Mouse (Mus musculus) common myeloid progenitor, adult 5-6 weeks (primary cell): ENCODE measurements around the gene Ptpa. TPM values are rescaled to one million over a fixed set of nuclear protein-coding genes. Genes with fewer than 3 reads are reported as not detected.
A peak's percentile ranks its signal among the peaks of the same experiment; 100 is the strongest.
"Not testable (repeated sequence)": the region's sequence is repeated elsewhere in the genome, so short reads cannot be mapped to it uniquely, and the experiment has no call there.

ENCODE experiments used
- ATAC-seq: replicated peaks from 2 replicates; pipeline ENCODE4 v1.8.0; 2016; ENCODE audit warnings: low read depth, mild to moderate bottlenecking, moderate TSS enrichment, inconsistent platforms; ENCODE audit not compliant: poor library complexity, severe bottlenecking
- total RNA-seq: library from RNA; stranded (forward); fragments of 200-1000, 187-1606 nt; gene quantifications from 2 replicates; pipeline ENCODE4 v1.2.3, GENCODE M21; 2017

Ptpa gene
- total RNA-seq, 1 experiment from 2014 or later = 76.0 TPM

GRCm38 (mm10) chr2:30401581-30401980 lies 14.3 kb upstream of the Ptpa start:
- no peak for ATAC-seq

- ATAC-seq = no peak
These were observed 13.4 kb upstream of the Ptpa start for GRCm38 (mm10) chr2:30402351-30402826.

DNA sequence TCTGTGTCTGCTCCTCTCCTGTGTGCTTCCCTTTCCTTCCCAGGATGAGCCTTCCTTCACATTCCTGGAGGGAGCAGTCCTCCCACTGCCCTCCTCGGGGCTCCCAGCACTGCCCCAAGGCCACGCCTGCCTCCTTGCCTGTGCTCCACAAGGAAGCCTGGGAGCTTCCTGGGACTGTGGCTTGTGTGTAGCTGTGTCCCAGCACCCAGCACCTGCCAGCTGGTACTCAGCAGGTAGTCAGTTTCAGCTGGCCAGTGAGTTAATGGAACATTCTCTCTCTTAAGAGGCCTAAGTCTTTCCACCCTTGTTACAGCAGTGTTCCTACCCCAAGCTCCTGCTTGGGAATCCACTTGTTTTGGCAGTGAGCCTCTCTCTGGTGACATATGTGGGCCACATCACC lies 13.0 kb upstream of the Ptpa start:
- ATAC-seq = no peak

GRCm38 (mm10) chr2:30403870-30404269 lies 12.0 kb upstream of the Ptpa start:
- no peak for ATAC-seq

GRCm38 (mm10) chr2:30407221-30407620 lies 8.6 kb upstream of the Ptpa start:
- 0 out of 2 replicates have a peak, but pooled peaks have one; percentile 8 for ATAC-seq

DNA sequence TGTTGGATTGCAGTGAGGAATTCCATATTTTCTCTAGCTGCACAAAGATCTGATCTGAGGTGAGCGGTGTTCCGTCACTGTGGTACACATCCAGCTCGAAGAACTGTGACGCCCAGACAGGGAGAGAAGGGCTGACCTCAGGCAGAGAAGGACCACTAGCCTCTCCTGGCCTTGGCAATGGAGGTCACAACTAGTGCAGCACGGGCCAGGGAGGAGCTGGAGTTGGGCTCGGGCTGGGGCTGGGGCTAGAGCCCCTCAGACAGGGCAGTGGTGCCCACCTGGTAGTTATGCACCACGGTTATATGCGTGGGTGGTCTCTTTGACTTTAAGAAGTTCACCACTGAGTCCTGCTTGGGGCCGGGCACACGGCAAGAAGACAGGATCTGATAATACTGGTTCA lies 8.1 kb upstream of the Ptpa start:
- ATAC-seq = no peak

DNA sequence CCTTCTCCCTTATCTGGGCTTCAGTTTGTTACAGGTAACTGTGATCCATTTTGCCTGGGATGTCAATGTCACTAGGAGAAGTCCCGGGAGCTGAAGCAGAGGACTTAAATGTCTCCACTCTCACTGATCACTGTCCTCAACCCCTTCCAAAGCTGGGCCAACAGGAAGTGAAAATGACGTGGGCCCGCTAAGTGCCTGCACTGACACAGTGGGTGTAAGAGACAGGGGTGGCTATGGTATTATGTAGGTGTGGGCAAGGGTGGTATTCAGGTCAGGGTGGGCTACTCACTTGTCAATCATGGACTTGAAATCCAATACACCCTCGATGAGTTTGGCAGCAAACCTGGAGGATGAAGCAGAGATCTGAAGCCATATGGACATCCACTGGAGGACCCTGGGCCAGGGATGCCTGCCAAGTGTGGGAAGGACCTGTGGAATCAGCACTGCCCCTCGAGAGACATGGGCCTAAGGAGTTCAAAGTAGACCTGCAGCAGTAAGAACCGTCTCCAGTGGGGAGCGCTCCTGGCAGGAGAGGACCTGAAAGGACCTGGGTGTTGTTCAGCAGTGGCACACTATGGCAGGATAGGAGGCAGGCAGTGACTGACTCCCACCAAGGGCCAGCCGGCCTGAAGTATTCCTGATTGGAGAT lies 7.3 kb upstream of the Ptpa start:
- no peak for ATAC-seq

- ATAC-seq = no peak
These were observed 6.2 kb upstream of the Ptpa start for GRCm38 (mm10) chr2:30409454-30410176.

GRCm38 (mm10) chr2:30413038-30413973 lies 2.5 kb upstream of the Ptpa start:
- no peak for ATAC-seq

- no peak for ATAC-seq
These were observed 1.7 kb upstream of the Ptpa start for GRCm38 (mm10) chr2:30414101-30414500.

DNA sequence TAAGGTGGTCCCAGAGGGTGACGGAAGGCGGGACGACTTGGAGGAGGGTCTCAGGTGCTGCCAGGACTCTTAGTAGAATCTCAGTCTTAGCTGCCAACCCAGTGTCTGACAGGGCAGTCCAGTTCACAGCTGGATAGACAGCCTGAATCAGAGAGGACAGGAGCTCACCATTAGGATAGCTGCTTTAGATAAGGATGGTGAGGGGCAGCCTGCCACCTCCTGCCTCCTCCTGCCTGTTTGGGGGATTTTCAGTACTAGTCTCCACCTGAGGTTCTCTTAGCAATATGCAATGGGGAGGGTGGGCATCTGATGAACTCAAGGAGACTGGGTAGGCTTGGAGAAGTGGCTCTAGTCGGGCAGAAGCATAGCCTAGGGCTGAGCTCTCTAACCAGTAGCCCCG lies 1.2 kb upstream of the Ptpa start:
- ATAC-seq = no peak

DNA sequence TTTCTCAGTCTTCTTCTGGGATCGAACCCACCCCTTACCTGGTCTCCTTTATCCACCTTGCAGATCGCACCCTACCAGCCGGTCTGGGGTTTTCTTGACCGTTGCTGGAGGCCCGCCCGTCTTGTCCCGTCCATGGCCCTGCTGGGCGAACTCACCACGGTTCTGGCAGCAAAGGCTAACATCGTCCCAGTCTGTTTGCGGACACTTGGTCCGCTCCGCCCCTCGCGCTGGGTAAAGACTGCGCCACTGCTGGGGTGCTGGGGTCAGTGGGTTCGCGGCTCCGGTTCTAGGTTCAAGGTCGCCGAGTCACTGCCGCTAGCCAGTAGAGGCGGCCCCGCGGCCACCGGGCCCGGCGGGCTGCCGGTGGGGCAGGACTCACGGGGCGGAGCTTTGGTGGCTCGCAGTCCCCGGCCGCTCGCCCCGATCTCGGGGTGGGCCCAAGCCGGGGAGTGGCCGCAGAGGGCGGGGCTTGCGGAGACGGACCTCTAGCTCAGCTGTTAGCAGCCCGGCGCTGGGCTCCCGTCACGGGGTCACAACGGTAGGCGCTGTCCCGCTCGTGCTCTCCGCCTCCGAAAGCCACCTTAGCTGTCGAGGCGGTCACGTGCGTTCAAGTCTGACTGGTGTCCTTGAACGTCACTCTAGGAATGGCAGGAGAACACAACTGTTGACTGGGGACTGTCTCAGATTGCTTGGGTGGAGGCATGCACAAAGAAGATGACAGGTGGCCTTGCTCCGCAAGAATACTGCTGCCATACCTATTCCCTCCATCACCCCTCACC lies 493 bp upstream of the Ptpa start, which contains the start of gene Crat:
TSS of gene Crat (minus strand) at position 657 of the 779 bp plus-strand sequence.
- ATAC-seq = peak; percentile 64

DNA sequence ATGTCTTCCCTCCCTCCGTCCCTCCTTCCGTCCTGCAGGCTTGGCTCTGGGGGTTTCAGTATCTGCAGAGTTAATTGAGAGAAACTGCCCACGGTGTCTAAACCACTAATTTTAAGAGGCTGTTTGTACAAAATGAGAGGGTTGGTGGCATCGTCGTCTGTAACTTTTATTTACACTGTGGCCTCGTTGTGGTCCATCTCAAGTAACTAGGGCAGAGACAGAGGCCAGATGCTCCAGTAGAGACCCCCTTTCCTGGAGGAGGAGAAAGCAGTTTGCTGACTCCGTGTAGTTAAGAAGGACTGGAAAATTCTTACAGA lies 768 bp downstream of the Ptpa start:
- ATAC-seq = no peak

GRCm38 (mm10) chr2:30417154-30417553 lies 1.3 kb downstream of the Ptpa start:
- not testable (repeated sequence) for ATAC-seq

DNA sequence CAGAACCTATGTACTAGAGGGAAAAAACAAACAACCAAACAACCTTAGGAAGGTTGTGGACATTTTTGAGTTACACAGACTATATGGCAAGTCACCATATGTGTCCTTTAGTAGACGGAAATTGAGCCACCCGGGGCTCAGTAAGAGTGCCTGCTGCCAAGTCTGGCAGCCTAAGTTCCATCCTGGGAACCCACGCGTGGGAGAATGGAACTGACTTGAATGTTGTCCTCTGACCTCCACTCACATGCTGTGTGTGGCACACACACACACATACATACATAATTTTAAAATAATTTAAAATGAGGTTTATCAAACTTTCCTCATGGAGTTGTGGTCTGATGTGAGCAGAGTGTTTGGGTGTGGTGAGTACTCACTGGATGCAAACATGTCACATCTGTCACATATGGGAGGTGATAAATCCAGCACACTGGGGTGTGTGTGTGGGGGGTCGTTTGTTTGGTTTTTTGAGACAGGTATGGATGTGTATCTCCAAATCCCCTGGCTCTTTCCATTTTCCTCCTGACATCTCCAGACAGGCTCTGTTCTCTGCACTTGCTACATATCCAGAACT lies 1.8 kb downstream of the Ptpa start:
- ATAC-seq = no peak

GRCm38 (mm10) chr2:30418259-30418658 lies 2.4 kb downstream of the Ptpa start:
- ATAC-seq = no peak

DNA sequence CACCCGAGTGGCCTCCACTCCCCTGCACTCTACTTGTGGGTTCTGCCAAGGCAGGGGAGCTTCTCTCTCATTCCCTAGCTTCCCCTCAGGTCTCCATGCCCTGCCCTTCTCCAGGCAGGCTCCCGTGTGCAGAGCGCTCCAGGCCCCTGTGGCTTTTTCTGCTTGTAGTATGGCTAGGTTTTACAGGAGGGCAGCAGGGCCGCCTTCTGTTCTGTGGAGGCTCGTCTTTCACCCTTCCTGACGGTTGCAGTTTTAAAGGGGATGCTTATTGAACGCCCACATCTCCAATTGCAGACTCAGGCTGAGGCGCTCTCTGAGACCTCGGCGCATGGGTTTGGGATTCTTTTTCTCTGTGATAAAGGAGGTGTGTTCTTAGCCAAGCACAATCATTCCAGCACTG lies 3.3 kb downstream of the Ptpa start:
- no peak for ATAC-seq

DNA sequence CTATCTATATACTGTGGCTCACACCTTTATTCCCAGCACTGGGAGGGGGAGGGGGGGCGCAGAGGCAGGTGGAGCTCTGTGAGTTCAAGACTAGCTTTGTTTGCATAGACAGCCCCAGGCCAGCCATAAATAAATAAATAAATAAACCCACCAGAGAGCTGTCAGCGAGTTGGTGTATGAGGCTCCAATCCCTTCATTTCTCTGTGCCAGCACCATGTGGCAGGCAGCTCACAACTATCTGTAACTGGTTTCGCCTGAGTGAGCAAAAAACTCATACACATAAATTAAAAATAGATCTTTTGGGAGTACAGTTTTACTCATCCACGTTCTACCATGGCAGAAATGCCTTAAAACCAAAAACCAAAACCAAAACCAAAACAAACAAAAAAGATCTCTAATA lies 5.6 kb downstream of the Ptpa start:
- no peak for ATAC-seq

DNA sequence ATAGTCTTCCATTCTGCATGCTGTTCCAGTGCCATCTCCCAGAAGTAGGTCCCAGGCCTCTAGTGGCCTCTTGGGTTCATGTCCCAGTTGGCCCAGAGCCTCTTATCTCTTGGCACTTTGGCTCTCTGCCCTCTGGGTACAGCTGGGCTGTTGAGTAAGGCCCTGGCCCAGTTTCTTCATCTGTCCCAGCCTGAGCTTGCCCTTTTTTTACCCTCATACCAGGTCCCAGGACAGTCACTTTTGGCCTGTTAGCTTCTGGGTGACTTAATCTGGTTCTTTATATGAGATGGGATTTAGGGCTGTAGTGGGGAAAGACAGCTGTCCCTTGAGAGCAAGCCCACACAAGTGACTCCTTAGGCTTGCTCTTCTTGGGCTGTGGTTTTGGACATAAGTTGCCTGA lies 13.3 kb downstream of the Ptpa start:
- ATAC-seq = no peak
